ENCODE assay signal across 8 mouse cellular contexts in genomic region chr7:45129318-45129717, GRCm38 (mm10). TPM values are rescaled to one million over a fixed set of nuclear protein-coding genes. Genes with fewer than 3 reads are reported as not detected.
DNase-seq lines count a peak whose midpoint lies in the region; ATAC-seq lines count a peak whose summit lies in the region.

No protein-coding gene starts in this region.

- H3K4me3 ChIP-seq in heart, embryonic 12.5 days: peak overlapping the region; percentile 59
- H3K4me3 ChIP-seq in heart, embryonic 15.5 days: peak overlapping the region; percentile 58

- peak overlapping the region; percentile 78 for H3K27ac ChIP-seq in heart, embryonic 12.5 days (ENCODE audit: poor library complexity, severe bottlenecking)
- peak overlapping the region; percentile 90 for H3K27ac ChIP-seq in heart, embryonic 15.5 days

- peaks cover 26% of the 10 kb centered on the region for H3K36me3 ChIP-seq in heart, embryonic 12.5 days
- peaks cover 30% of the 10 kb centered on the region for H3K36me3 ChIP-seq in heart, embryonic 15.5 days

- DNase-seq in heart, adult 8-10 months (ENCODE audit: low spot score): no peak
- peak; percentile 56 for DNase-seq in liver
- peak; percentile 74 for DNase-seq in skeletal muscle tissue, adult 2 months (ENCODE audit: low read depth, low spot score)
- no peak for DNase-seq in layer of hippocampus, postnatal 14 days (ENCODE audit: low spot score in 2 of 2)
- DNase-seq in cerebellum, adult 11-12 months: no peak

- peak; percentile 4 for ATAC-seq in heart, embryonic 12.5 days (ENCODE audit: insufficient number of reproducible peaks, low FRiP score)
- ATAC-seq in common myeloid progenitor, adult 5-6 weeks (replicated peaks; ENCODE audit: low read depth, poor library complexity, severe bottlenecking): peak; percentile 1; the same call in 1 of the 2 replicates
- peak; percentile 0; the same call in 1 of the 2 replicates for ATAC-seq in heart, embryonic 15.5 days (replicated peaks; ENCODE audit: insufficient number of reproducible peaks, insufficient read depth, low FRiP score, low read depth)

- H3K4me1 ChIP-seq in heart, embryonic 12.5 days (replicated peaks): peaks cover 35% of the 10 kb centered on the region
- H3K4me1 ChIP-seq in heart, embryonic 15.5 days (replicated peaks): peaks cover 43% of the 10 kb centered on the region

- under 1% methylated on average over 17 of the region's 17 CpGs for WGBS in heart, embryonic 12.5 days
- WGBS in heart, embryonic 15.5 days: 1% methylated on average over 17 of the region's 17 CpGs

- peak overlapping the region; percentile 68 for H3K9ac ChIP-seq in heart, embryonic 12.5 days
- H3K9ac ChIP-seq in heart, embryonic 15.5 days: peak overlapping the region; percentile 70

- H3K4me2 ChIP-seq in heart, embryonic 12.5 days: peak overlapping the region; percentile 75
- H3K4me2 ChIP-seq in heart, embryonic 15.5 days: peak overlapping the region; percentile 71

- no peaks in the 10 kb centered on the region for H3K27me3 ChIP-seq in heart, embryonic 12.5 days (replicated peaks)
- no peaks in the 10 kb centered on the region for H3K27me3 ChIP-seq in heart, embryonic 15.5 days

- peaks cover 3% of the 10 kb centered on the region for H3K9me3 ChIP-seq in heart, embryonic 12.5 days (replicated peaks)
- H3K9me3 ChIP-seq in heart, embryonic 15.5 days (replicated peaks): no peaks in the 10 kb centered on the region

RNA-seq across cellular contexts. Expression of gene Rpl13a, which starts 0.8 kb away (rescaled TPM):
- 868 and 880 TPM in 2 replicates for polyA plus RNA-seq in heart, embryonic 12.5 days (2016; fragmentation: Nextera tagmentation; extraction: Ambion mirVana)
- total RNA-seq in heart, adult 8-10 months (2022): 100 to 1,000 TPM; 580 to 769 (median 686) TPM
- total RNA-seq in common myeloid progenitor, adult 5-6 weeks (2017): 3,242 and 3,932 TPM in 2 replicates
- 697 and 762 TPM in 2 replicates for polyA plus RNA-seq in heart, embryonic 15.5 days (2015; fragmentation: Nextera tagmentation; extraction: Ambion mirVana)
- 100 to 1,000 TPM; 736 to 824 TPM for total RNA-seq in layer of hippocampus, postnatal 14 days (2021)

RNA-seq across cellular contexts. Expression of gene Rps11, which starts 5.1 kb away (rescaled TPM):
- 1,003 and 1,022 TPM in 2 replicates for polyA plus RNA-seq in heart, embryonic 12.5 days (2016; fragmentation: Nextera tagmentation; extraction: Ambion mirVana)
- 100 to 1,000 TPM; 572 to 626 (median 604) TPM for total RNA-seq in heart, adult 8-10 months (2022)
- 1,473 and 1,910 TPM in 2 replicates for total RNA-seq in common myeloid progenitor, adult 5-6 weeks (2017)
- 794 and 808 TPM in 2 replicates for polyA plus RNA-seq in heart, embryonic 15.5 days (2015; fragmentation: Nextera tagmentation; extraction: Ambion mirVana)
- total RNA-seq in layer of hippocampus, postnatal 14 days (2021): 100 to 1,000 TPM; 427 to 461 TPM

RNA-seq across cellular contexts. Expression of gene Gm45713, which starts 6.7 kb away (rescaled TPM):
- 0.22 and 0.50 TPM in 2 replicates for polyA plus RNA-seq in heart, embryonic 12.5 days (2016; fragmentation: Nextera tagmentation; extraction: Ambion mirVana)
- total RNA-seq in heart, adult 8-10 months (2022): 1 to 10 TPM in 1 of 4 experiments, not detected in 3; 1.7 TPM
- not detected in 2 replicates for total RNA-seq in common myeloid progenitor, adult 5-6 weeks (2017)
- 0.22 TPM in 1 of 2 replicates, not detected in the other for polyA plus RNA-seq in heart, embryonic 15.5 days (2015; fragmentation: Nextera tagmentation; extraction: Ambion mirVana)
- total RNA-seq in layer of hippocampus, postnatal 14 days (2021): under 1 TPM in 1 of 2 experiments, not detected in 1; 0.39 TPM

RNA-seq across cellular contexts. Expression of gene Flt3l, which starts 6.9 kb away (rescaled TPM):
- polyA plus RNA-seq in heart, embryonic 12.5 days (2016; fragmentation: Nextera tagmentation; extraction: Ambion mirVana): 1.1 and 1.2 TPM in 2 replicates
- 1 to 10 TPM; 6.1 to 7.9 (median 6.5) TPM for total RNA-seq in heart, adult 8-10 months (2022)
- total RNA-seq in common myeloid progenitor, adult 5-6 weeks (2017): 5.8 and 13.0 TPM in 2 replicates
- 1.5 and 2.2 TPM in 2 replicates for polyA plus RNA-seq in heart, embryonic 15.5 days (2015; fragmentation: Nextera tagmentation; extraction: Ambion mirVana)
- total RNA-seq in layer of hippocampus, postnatal 14 days (2021): 1 to 10 TPM; 4.5 to 5.8 TPM

RNA-seq across cellular contexts. Expression of gene Pih1d1, which starts 24.8 kb away (rescaled TPM):
- 81.3 and 86.2 TPM in 2 replicates for polyA plus RNA-seq in heart, embryonic 12.5 days (2016; fragmentation: Nextera tagmentation; extraction: Ambion mirVana)
- 10 to 100 TPM; 40.4 to 50.5 (median 48.0) TPM for total RNA-seq in heart, adult 8-10 months (2022)
- 35.2 and 59.8 TPM in 2 replicates for total RNA-seq in common myeloid progenitor, adult 5-6 weeks (2017)
- 76.5 and 77.3 TPM in 2 replicates for polyA plus RNA-seq in heart, embryonic 15.5 days (2015; fragmentation: Nextera tagmentation; extraction: Ambion mirVana)
- 10 to 100 TPM; 46.1 to 46.5 TPM for total RNA-seq in layer of hippocampus, postnatal 14 days (2021)

Comparison
In these comparisons a context has a peak if more than half of its experiments do, and no peak if none do; other contexts are left out.
1. DNase-seq: peak in liver (single experiment) and skeletal muscle tissue, adult 2 months (single experiment); none in heart, adult 8-10 months (single experiment), layer of hippocampus, postnatal 14 days (0 of 2) and cerebellum, adult 11-12 months (single experiment).
2. Peak in every context shown above with its lines, with median percentiles within 50 percentile points of each other: ATAC-seq.